Mouse (Mus musculus): ENCODE results near the gene Msi2.
A peak's percentile ranks its signal among the peaks of the same experiment; 100 is the strongest.

The Msi2 gene

GRCm38 (mm10) chr11:88365914-88366540, 352.3 kb downstream of the Msi2 start:
- DNase-seq (ENCODE audit: low spot score): no peak

- DNase-seq (ENCODE audit: low spot score): peak; percentile 74
Measured at GRCm38 (mm10) chr11:88364231-88364630, 354.1 kb downstream of the Msi2 start.

- no peak for DNase-seq (ENCODE audit: low spot score)
Measured at GRCm38 (mm10) chr11:88363481-88363880, 354.8 kb downstream of the Msi2 start.

GRCm38 (mm10) chr11:88359736-88360135, 358.6 kb downstream of the Msi2 start:
- no peak for DNase-seq (ENCODE audit: low spot score)

- no peak for DNase-seq (ENCODE audit: low spot score)
Measured at GRCm38 (mm10) chr11:88357325-88357724, 361.0 kb downstream of the Msi2 start.

GRCm38 (mm10) chr11:88356598-88357290, 361.6 kb downstream of the Msi2 start:
- peak; percentile 87 for DNase-seq (ENCODE audit: low spot score)

- DNase-seq (ENCODE audit: low spot score): peak; percentile 84
Measured at GRCm38 (mm10) chr11:88356016-88356415, 362.3 kb downstream of the Msi2 start.

GRCm38 (mm10) chr11:88354771-88355170, 363.5 kb downstream of the Msi2 start:
- DNase-seq (ENCODE audit: low spot score): no peak

- DNase-seq (ENCODE audit: low spot score): no peak
Measured at GRCm38 (mm10) chr11:88351722-88352473, 366.4 kb downstream of the Msi2 start.

- no peak for DNase-seq (ENCODE audit: low spot score)
Measured at GRCm38 (mm10) chr11:88348690-88349089, 369.6 kb downstream of the Msi2 start.

GRCm38 (mm10) chr11:88348056-88348455, 370.3 kb downstream of the Msi2 start:
- DNase-seq (ENCODE audit: low spot score): no peak

GRCm38 (mm10) chr11:88346066-88346465, 372.2 kb downstream of the Msi2 start:
- no peak for DNase-seq (ENCODE audit: low spot score)

GRCm38 (mm10) chr11:88337926-88338325, 380.4 kb downstream of the Msi2 start:
- no peak for DNase-seq (ENCODE audit: low spot score)

GRCm38 (mm10) chr11:88334893-88335292, 383.4 kb downstream of the Msi2 start:
- no peak for DNase-seq (ENCODE audit: low spot score)

GRCm38 (mm10) chr11:88332309-88332934, 385.9 kb downstream of the Msi2 start:
- DNase-seq (ENCODE audit: low spot score): no peak

GRCm38 (mm10) chr11:88331722-88332121, 386.6 kb downstream of the Msi2 start:
- DNase-seq (ENCODE audit: low spot score): no peak

GRCm38 (mm10) chr11:88330799-88331198, 387.5 kb downstream of the Msi2 start:
- DNase-seq (ENCODE audit: low spot score): peak; percentile 83

GRCm38 (mm10) chr11:88328813-88329595, 389.3 kb downstream of the Msi2 start:
- peak; percentile 67 for DNase-seq (ENCODE audit: low spot score)

GRCm38 (mm10) chr11:88327016-88327415, 391.3 kb downstream of the Msi2 start:
- no peak for DNase-seq (ENCODE audit: low spot score)

GRCm38 (mm10) chr11:88318850-88319249, 399.5 kb downstream of the Msi2 start:
- DNase-seq (ENCODE audit: low spot score): no peak

- no peak for DNase-seq (ENCODE audit: low spot score)
Measured at GRCm38 (mm10) chr11:88315393-88315792, 402.9 kb downstream of the Msi2 start.

- no peak for DNase-seq (ENCODE audit: low spot score)
Measured at GRCm38 (mm10) chr11:88314471-88314870, 403.8 kb downstream of the Msi2 start.

Data from testis, postnatal 10 days (tissue).